Mouse (Mus musculus): ENCODE results near the gene Nomo1.

The Nomo1 gene

DNA sequence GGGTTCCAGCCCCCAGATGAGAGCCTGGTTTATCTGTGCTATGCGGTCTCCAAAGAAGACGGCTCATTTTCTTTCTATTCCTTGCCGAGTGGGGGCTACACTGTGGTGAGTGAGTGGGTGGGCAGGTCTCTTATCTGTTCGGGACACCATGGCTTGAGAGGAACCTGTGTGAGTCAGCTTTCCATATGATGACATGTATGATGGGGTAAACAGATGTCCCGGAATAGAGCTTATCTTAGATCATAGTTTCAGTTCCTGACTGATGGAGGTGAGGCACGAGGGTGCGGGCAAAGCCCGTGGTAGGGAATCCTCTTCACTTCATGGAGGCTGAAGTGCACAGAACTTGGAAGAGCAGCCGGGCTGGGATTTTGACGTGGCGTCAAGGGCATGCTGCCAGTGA, 12.4 kb downstream of the Nomo1 start:
- no peak for ATAC-seq (ENCODE audit: low TSS enrichment)

DNA sequence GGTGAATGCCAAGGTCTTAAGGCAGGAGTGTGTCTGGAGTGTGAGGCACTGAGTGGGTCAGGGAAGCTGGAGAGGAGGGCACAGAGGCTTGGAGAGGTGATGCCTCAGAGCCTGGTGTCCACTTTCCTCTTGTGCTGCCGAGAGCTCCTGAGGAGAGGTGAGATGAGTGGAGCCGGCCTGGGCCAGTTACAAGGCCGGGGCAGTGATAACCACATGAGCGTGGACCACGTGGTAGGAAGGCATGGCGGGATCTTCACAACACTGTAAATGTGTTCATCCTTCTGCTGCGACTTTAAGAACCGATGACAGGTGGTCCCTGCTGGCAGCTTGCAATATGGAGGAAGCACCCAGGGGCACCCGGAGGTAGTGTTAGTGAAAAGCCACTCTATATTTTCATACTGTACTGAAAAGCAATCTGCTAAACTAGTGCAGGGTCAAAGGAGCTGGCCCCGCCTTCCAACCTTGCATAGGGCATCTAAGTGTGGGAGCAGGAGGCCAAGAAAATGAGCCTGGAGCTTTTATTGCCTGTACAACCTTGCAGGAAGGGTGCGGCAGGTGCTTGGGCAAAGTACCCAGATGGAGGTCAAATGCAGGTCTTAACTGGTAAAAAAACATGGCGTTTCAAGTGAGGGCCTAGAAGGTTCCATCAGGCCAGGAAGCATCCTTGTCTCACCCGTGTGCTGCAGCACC, 14.5 kb downstream of the Nomo1 start:
- ATAC-seq (ENCODE audit: low TSS enrichment) = no peak

DNA sequence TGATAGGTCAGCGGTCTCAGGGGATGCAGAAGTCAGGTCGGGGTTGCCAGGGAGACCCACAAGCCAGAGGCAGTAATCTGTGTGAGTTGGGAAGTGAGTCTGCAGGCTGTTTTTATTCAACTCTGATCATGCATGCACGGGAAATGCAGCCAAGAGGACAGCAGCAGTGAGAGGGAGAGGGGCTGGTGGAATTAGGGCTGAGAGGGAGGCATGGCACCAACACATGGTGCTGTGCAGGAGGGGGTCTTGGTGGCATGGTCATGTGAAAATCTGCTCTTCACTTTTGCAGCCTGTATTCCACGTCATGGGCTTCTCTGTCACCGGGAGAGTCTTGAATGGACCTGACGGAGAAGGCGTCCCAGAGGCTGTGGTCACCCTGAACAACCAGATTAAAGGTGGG, 16.5 kb downstream of the Nomo1 start:
- no peak for ATAC-seq (ENCODE audit: low TSS enrichment)

DNA sequence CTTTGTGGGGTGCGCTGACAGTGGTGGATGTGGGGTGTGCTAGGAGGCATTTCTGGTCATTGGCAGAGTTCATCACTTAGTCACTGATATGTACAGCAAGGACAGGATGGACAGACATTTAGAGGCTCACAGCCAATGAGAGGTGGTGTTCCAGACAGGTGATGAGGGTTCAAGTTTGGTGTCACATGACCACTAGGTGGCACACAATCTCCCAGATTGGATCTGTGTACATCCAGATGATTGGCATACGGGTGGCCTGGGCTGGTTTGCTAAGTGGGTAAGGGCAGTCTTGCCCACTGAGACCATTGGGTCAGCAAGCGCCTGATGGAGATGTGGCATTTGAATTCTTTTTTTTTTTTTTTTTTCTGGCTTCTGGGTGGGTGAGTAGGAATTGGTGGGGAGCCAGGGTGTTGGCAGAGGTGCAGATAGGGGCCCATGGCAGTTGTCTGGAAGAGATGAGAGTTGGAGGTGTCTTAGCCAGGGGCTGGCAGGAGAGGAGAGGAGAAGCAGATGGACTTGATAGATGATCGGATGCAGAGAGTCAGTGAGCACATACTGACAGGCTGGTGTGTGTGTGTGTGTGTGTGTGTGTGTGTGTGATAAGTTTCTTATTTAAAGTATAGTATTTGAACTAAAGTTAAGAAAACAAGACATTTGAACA, 18.8 kb downstream of the Nomo1 start:
- no peak; the same call in 1 of the 2 replicates for ATAC-seq (ENCODE audit: low TSS enrichment)

DNA sequence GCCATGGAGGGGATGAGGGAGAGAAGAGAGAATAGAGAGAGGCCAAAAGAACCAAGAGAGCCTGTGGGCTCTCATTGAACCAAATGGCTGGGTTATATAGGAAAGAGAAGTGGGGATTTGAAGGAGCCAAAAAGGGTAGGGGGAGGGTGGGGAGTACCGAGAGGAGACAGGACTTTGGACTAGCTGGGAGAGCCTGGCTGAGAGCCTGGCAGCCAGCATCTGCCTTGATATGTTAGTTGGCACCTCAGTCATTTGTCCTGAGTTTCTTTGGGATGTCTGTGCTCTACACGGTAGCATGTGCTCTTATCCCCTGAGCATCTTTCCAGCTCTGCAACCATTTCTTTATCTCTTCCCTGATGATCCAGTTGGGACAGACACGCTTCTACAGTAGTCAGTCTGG, 20.1 kb downstream of the Nomo1 start:
- no peak for ATAC-seq (ENCODE audit: low TSS enrichment)

DNA sequence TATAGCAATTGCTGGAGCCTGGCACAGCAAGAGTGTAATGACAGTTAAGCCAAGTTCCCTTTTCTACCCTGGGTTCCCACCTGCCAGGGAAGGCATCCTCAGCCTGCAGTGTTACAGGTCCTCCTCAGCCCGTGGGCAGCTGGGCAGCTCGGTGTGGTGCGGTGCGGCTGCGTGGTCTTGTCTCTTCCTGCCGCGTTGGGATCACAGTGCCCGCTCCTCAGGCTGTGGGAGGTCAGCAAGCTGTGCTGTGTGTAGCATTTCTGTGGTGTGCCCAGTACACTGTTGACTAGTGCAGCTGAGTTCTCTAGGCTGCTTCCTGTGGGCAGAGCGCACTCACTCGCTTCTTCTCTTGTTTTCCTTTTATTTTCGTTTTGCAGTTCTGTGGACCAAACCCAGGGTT, 25.4 kb downstream of the Nomo1 start:
- ATAC-seq (ENCODE audit: low TSS enrichment) = no peak

DNA sequence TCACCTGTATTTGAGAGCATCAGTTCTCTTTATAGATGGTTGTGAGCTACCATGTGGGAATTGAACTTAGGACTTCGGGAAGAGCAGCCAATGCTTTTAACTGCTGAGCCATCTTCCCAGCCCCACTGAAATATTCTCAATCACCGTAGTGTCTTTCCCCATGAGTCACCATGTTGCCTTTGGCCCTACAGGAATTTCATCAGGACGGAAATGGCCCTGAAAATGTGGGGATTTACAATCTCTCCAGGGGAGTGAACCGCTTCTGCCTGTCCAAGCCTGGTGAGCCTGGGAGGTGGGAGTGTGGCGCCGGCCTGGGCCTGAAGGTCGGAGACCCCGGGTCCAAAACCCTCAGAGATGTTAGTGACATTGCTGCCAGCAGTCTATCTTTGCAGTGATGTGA, 27.2 kb downstream of the Nomo1 start:
- ATAC-seq (ENCODE audit: low TSS enrichment) = no peak

DNA sequence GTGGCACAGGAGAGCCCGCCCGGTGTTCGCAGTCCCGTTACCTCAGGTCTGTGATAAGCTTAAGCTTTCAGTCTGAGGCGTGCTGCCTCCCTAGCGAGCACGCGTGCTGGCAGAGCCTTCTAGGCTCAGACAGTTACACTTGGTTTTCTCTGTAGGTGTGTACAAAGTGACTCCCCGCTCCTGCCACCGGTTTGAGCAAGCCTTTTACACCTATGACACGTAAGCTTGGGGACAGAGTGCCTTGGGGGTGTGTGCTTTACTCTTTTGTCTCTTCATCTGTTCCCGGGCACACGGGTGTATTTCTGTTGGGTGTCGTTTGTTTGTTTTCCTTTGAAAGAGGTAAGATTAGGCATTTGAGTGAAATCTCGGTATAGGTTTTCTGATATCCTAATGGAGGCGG, 28.1 kb downstream of the Nomo1 start:
- ATAC-seq (ENCODE audit: low TSS enrichment) = no peak

DNA sequence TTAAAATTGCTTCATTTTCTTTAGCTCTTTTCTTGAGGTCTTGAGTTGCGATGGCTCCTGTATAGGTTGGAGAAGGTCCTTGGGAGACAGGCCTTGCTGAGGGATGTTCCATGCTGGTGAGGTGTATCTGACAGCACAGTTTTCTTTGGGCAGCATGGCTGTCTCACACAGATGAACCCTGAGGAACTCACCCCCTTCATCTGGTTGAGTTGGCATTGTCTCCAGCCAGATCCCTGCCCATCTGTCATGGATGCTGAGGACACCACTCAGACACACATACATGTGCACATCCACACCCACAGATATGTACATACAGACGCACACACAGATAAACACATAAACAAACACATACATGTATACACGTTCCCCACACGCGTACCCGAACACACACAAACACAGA, 29.8 kb downstream of the Nomo1 start:
- ATAC-seq (ENCODE audit: low TSS enrichment) = no peak

DNA sequence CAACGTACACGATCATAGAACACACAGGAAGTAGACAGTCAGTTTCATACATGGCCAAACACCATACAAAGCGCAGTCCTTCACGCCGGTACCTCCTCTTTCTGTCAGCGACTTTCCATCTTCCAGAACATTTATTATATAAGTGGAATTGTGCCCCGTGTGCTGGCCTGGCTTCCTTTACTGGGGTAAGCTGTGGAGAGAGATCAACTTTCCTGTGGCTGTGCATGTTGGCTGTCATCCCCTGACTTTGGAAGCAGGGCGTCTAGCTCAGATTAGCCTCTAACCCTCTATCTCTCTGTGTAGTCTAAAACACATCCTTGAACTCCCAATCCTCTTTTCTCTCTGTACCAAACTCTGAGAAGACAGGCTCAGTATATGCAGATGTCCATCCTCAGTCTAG, 35.3 kb downstream of the Nomo1 start:
- ATAC-seq (ENCODE audit: low TSS enrichment) = no peak

DNA sequence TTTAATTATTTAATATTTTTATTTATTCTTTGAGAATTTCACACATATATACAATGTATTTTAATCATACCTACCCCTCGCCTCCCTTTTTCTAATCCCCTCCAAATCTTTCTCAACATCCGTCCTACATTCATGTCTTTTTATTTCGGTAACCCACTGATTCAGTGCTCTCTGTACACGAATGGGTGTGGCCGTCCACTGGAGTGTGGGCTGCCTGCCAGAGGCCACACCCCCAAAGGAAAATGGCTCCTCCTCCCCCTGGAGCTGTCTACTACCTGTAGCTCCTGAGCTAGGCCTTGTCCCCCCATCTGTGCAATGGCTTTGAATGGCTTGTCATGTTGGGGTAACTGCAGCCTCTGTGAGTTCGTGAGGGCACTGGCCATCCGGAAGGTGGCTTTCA, 43.3 kb downstream of the Nomo1 start:
- ATAC-seq (ENCODE audit: low TSS enrichment) = no peak

DNA sequence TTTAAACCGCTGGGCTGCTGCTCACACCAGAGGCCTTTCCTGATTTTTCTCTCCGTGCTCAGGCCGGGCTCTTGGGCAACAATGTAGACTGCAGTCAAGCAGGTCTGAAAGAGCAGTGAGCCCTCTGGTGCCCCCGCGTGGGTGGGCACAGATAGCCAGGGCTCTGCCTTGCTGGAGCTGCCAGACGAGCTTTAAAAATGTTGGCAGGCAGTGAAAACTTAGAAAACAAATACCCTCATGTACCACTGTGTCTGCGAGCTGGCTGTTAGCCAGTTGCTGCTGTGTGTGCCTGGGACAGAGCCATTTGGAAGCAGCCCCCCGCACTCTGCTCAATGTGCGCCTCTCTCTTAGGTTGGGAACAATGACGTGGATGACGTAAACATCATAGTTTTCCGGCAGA, 44.2 kb downstream of the Nomo1 start:
- ATAC-seq (ENCODE audit: low TSS enrichment) = no peak

DNA sequence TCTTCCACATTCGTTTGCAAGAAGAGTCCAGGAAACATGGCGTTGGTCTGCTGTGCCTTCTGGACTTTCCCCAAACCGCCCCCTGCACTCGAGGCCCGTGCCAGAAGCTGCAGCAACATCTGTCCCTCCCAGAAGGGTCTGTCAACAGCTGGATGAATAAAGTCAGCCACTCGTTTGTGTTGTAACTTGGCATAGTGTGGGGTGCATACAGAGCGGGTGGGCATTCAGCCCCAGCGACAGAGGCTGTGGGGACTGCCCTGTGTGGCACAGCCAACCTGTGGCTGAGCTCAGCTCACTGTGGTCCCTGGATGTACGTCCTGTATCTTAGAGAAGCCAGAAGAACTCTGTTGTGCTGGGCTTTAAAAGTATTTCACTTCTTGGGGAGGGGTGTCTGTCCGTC, 50.5 kb downstream of the Nomo1 start:
- no peak for ATAC-seq (ENCODE audit: low TSS enrichment)

DNA sequence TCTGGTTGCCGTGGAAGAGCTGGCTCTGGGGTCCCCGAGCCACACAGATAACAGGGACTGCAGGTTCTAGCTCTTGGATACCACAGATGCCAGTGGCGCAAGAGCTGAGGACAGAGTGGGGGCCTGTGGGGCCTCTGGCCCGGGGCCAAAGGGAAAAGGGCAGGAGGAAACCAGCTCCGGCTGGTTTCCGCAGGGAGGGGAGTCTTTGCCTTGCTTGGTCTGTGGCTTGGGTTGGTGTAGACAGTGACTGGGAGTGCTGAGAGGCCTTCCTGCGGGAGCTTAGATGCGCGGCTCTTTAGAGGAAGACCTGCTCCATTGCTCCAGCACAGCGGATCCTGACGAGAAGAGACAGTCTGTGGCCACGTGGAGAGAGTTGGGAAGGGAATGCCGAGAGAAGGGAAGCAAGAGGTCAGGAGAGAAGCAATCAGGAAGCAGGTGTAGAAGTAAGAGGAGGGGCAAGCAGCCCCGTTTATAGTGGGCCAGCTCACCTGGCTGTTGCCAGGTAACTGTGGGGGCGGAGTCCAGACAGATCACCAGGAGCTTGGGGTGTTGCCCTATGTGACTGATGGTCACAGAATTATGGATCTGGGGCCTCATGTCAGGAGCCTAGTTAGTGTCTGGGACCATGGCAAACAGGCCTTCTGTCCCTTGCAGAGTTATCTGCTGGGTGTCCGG, 51.5 kb downstream of the Nomo1 start:
- ATAC-seq (ENCODE audit: low TSS enrichment) = no peak

DNA sequence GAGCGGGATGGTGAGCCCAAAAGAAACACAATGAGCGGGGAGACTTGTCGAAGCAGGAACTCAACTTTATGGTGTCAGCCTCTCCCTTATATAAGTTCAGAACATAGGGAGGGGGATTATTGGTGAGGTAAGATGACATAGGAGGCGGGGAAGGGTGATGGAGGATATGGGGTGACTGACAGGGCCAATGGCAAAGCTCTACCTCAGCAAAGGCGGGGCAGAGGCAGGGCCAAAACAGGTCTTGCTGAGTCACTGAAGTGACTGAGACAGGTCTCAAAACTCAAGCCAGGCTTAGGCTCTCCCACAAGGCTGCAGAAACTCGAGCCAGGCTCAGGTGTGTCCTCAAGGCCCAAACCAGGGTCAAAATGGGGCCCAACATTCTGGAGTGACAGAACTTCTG, 52.9 kb downstream of the Nomo1 start:
- no peak for ATAC-seq (ENCODE audit: low TSS enrichment)

DNA sequence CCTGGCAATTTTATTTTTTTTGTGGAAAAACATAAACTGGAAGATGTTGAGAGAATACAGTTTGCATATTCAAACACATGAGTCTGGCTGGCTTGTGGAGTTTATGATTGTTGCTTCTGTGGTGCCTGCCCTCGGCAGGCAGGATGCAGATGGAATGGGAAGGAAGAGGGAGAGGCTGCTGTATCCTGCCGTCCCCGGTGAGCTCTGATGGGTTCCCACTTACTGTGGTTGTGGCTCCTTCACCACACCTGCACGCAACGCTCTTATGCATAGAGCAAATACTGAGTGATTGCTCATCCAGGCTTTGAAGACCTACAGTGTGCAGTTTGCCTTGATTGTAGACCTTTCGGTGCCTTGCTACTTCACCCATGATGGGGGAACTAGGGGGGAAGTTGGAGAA, 54.7 kb downstream of the Nomo1 start:
- ATAC-seq (ENCODE audit: low TSS enrichment) = no peak

DNA sequence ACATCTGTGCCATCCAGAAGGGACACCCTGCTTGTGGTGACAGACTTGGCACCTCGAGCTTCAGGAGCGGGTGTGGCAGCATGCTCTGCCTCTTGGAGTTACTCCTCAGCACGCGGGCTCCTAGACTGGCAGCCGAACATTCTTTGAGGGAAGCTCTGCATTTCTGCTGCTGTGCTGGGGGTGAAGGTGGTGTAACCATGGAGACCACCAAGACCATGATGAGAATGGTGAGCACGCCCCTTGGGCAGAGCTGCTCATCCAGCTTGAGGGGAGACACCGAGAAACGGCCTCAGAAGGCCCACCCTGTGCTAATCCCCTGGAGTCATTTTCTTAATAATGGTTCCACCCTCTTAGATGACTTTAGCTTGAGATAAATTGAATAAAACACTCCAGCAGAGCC, 59.3 kb downstream of the Nomo1 start:
- ATAC-seq (ENCODE audit: low TSS enrichment) = no peak

DNA sequence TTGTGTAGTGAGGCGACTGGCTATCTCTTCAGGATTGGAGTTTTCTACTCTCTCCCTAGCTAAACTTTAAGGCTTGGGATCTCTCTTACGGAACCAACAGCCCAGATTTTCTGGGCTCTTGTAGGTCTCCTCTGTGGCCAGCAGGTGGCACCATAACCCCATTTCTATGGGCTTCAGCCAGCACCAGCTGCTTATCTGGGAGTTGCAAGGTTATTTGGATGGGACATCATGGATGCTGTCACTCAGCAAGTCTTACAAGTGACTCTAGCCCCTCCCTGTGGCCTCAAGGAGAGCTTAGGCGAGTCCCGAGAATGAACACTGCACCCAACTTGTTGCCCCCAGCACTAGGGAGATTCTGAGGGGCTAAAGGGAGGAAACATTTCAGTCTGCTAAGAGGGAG, 62.6 kb downstream of the Nomo1 start:
- peak; percentile 36 for ATAC-seq (ENCODE audit: low TSS enrichment)

DNA sequence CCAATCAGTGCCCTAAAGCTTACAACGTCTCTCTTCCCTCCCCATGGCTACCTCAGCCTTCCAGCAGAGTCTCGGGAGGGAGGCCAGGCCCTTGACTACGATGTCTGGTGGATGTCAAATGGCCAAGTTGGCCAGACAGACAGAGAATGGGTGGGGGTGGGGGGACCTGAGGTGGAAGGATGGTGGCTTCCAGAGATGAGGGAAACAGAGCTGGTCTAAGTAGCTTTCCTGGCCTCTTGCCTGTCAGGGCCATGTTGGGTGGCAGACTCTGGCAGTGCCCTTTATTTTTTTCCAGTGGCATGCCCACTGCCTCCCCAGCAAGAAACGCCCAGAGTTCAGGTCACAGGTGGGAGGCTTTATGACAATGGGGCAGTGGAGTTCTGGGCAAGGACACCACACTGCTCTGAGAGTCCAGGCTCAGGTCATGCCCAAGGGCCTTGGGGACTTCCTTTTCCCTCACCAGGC, 63.9 kb downstream of the Nomo1 start:
- ATAC-seq (ENCODE audit: low TSS enrichment) = no peak

DNA sequence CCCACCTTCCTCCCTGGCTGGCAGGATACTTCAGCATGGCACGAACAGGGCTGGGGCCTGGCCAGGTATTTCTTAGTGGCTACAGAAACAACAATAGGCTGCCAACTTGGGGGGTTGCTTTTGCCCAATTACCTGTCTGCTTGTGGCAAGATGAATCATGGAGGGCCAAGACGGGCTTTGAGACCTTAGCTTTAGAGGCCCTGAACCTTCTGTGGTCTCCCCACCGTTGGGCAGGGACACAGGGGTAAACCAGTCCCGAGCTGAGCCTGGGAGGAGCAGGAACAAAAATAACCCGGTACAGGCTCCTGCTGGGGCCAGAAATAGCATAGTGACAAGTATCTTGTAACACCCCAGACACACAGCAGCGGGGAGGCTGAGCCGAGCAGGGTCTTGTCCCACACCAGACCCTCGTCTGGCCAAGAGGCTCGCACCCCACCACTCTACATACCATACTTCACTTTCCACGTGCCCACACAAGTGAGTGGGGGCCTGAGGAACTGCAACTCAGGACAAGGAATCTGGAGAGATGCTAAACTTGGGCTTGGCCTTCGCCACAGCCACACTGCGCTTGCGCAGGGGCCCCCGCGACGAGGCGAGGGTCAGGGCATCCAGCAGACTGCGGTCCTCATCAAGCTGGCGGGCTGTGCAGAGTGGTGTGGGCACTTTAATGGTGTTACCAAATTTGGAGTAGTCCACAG, 64.9 kb downstream of the Nomo1 start:
- peak; percentile 51; the same call in 1 of the 2 replicates for ATAC-seq (ENCODE audit: low TSS enrichment)

DNA sequence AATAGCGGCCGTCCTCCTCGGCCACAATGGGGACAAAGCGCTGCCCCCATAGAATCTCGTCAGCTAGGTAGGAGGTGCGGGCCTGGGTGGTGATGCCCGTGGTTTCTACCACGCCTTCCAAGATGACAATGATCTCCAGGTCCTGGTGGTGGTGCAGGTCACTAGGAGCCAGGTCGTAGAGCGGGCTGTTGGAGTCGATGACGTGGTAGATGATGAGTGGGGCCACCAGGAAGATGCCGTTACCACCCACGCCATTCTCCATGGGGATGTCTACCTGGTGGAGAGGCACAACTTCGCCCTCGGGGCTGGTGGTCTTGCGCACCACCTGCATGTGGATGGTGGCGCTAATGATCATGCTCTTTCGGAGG, 65.4 kb downstream of the Nomo1 start:
- ATAC-seq (ENCODE audit: low TSS enrichment) = no peak

DNA sequence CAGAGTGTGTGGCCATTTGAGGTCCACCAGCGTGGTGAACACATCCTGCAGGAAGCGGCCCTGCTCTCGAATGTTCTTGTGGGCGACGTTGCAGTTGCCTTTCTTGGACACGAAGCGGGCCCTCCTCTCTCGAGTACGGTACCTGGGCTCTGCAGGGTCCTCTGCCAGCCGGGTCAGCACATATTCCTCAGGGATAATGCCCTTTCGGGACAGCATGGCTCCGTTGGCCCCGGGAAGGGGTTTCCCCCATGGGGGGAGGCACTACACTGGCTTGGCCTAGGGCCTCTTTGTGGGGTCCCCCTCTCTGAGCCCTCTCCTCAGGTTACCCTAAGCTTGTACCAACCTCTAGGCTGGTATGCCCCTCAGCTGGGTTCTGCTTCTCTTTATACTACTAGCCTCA, 66.2 kb downstream of the Nomo1 start:
- no peak for ATAC-seq (ENCODE audit: low TSS enrichment)

DNA sequence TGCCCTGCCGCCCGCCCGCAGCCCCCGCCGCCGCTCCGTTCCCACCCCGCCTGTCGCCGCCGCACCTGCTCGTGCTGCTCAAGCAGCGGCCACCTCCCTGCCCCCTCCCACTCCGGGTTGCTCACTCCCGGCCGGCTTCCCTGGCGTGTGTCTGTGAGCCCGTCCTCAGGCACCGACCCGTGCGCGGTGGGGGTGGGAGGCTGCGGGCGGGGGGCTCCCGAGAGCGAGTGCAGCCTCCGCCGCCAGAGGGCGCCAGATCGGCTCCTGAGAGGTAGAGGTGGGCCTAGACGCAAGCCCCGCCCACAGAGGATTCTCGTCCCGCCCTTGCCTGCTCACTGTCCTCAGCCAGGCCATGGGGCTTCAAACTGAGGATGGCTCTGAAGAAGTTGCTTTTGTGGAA, 67.1 kb downstream of the Nomo1 start, which contains the start of gene Kcnj11:
Gene Kcnj11, minus strand, starts transcription at position 202 of the 400 bp plus-strand sequence.
- ATAC-seq (ENCODE audit: low TSS enrichment) = peak; percentile 5; the same call in 1 of the 2 replicates
